Mouse (Mus musculus): ENCODE measurements around the gene Vps4b. TPM values are rescaled to one million over a fixed set of nuclear protein-coding genes. Genes with fewer than 3 reads are reported as not detected.
A peak's percentile ranks its signal among the peaks of the same experiment; 100 is the strongest.

Gene Vps4b
- polyA plus RNA-seq, 1 experiment from 2014 or later, result 21.3 TPM

DNA sequence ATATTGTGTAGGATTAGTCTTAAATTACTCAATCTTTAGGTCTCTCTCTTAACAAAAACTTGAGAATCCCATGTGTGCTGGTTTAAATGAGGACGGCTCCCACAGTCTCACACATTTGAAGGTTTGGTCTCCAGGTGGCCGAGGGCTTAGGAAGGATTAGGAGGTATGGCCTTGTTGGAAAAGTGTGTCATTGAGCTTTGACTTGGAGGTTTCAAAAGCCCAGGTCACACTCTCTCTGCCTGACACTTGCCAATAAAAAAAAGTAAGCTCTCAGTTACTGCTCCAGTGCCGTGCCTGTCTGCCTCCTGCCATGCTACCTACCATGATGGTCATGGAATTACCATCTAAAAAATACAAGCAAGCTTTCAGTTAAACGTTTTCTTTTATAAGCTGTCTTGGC, 21.6 kb downstream of the Vps4b start:
- no peak overlapping the region for H3K9ac ChIP-seq
- H3K4me1 ChIP-seq (replicated peaks), result no peaks in the 10 kb centered on the region
- H3K27me3 ChIP-seq, result no peaks in the 10 kb centered on the region
- no peak overlapping the region for H3K27ac ChIP-seq (replicated peaks)
- peaks cover 75% of the 10 kb centered on the region for H3K36me3 ChIP-seq (replicated peaks)
- H3K4me2 ChIP-seq, result no peak overlapping the region
- no peak overlapping the region for H3K4me3 ChIP-seq (replicated peaks)
- WGBS (ENCODE audit: insufficient replicate concordance), result 83% methylated on average over 4 of the region's 4 CpGs
- ATAC-seq (ENCODE audit: insufficient read depth), result no peak
- no peaks in the 10 kb centered on the region for H3K9me3 ChIP-seq (replicated peaks)

DNA sequence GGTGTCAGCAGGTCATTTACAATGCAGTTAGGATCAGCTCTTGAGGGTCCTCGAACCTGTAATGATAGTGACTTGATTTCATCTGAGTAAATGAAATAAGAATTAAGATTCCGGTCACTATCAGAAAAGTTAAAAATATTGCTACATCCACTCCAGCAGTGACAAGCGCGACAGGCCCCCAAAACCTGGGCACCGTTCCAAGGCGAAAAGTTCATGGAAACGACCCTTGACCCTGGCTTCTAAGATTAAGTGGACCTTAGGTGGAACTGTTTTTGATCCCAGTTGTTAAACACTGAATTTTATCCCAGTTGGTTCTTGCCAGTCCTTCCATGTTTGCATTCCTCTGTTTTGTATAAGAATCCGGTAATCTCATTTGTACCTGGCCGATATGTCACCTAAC, 22.4 kb downstream of the Vps4b start:
- H3K4me3 ChIP-seq (replicated peaks), result no peak overlapping the region
- ATAC-seq (ENCODE audit: insufficient read depth), result no peak
- peaks cover 70% of the 10 kb centered on the region for H3K36me3 ChIP-seq (replicated peaks)
- no peak overlapping the region for H3K27ac ChIP-seq (replicated peaks)
- H3K4me2 ChIP-seq, result no peak overlapping the region
- H3K9ac ChIP-seq, result no peak overlapping the region
- no peaks in the 10 kb centered on the region for H3K27me3 ChIP-seq
- 77% methylated on average over 9 of the region's 9 CpGs for WGBS (ENCODE audit: insufficient replicate concordance)
- no peaks in the 10 kb centered on the region for H3K4me1 ChIP-seq (replicated peaks)
- no peaks in the 10 kb centered on the region for H3K9me3 ChIP-seq (replicated peaks)

- H3K4me1 ChIP-seq (replicated peaks), result no peaks in the 10 kb centered on the region
- no peak overlapping the region for H3K4me3 ChIP-seq (replicated peaks)
- H3K9ac ChIP-seq, result no peak overlapping the region
- ATAC-seq (ENCODE audit: insufficient read depth), result no peak
- H3K4me2 ChIP-seq, result no peak overlapping the region
- H3K27me3 ChIP-seq, result no peaks in the 10 kb centered on the region
- H3K9me3 ChIP-seq (replicated peaks), result no peaks in the 10 kb centered on the region
- H3K27ac ChIP-seq (replicated peaks), result no peak overlapping the region
- H3K36me3 ChIP-seq (replicated peaks), result peaks cover 56% of the 10 kb centered on the region
Measured at GRCm38 (mm10) chr1:106768773-106769172, 27.8 kb downstream of the Vps4b start.

- H3K9ac ChIP-seq, result no peak overlapping the region
- H3K4me3 ChIP-seq (replicated peaks), result no peak overlapping the region
- no peaks in the 10 kb centered on the region for H3K27me3 ChIP-seq
- H3K4me2 ChIP-seq, result no peak overlapping the region
- 0 out of 2 replicates have a peak, but pooled peaks cover under 1% of the 10 kb centered on the region for H3K4me1 ChIP-seq (replicated peaks)
- no peaks in the 10 kb centered on the region for H3K9me3 ChIP-seq (replicated peaks)
- H3K36me3 ChIP-seq (replicated peaks), result peaks cover 36% of the 10 kb centered on the region
- ATAC-seq (ENCODE audit: insufficient read depth), result no peak
- WGBS (ENCODE audit: insufficient replicate concordance), result 89% methylated on average over 8 of the region's 8 CpGs
- no peak overlapping the region for H3K27ac ChIP-seq (replicated peaks)
Measured at GRCm38 (mm10) chr1:106765771-106766170, 30.8 kb downstream of the Vps4b start.

- ATAC-seq (ENCODE audit: insufficient read depth), result no peak
- H3K9me3 ChIP-seq (replicated peaks), result no peaks in the 10 kb centered on the region
- H3K4me3 ChIP-seq (replicated peaks), result no peak overlapping the region
- 83% methylated on average over 2 of the region's 2 CpGs for WGBS (ENCODE audit: insufficient replicate concordance)
- no peak overlapping the region for H3K4me2 ChIP-seq
- no peak overlapping the region for H3K27ac ChIP-seq (replicated peaks)
- H3K27me3 ChIP-seq, result no peaks in the 10 kb centered on the region
- no peak overlapping the region for H3K9ac ChIP-seq
- H3K4me1 ChIP-seq (replicated peaks), result 0 out of 2 replicates have a peak, but pooled peaks cover 6% of the 10 kb centered on the region
- peaks cover 29% of the 10 kb centered on the region for H3K36me3 ChIP-seq (replicated peaks)
Measured at GRCm38 (mm10) chr1:106764846-106765245, 31.7 kb downstream of the Vps4b start.

GRCm38 (mm10) chr1:106764281-106764680, 32.2 kb downstream of the Vps4b start:
- no peak overlapping the region for H3K4me2 ChIP-seq
- no peaks in the 10 kb centered on the region for H3K27me3 ChIP-seq
- 72% methylated on average over 3 of the region's 3 CpGs for WGBS (ENCODE audit: insufficient replicate concordance)
- no peak overlapping the region for H3K9ac ChIP-seq
- no peak overlapping the region for H3K4me3 ChIP-seq (replicated peaks)
- peaks cover 8% of the 10 kb centered on the region for H3K4me1 ChIP-seq (replicated peaks)
- H3K9me3 ChIP-seq (replicated peaks), result no peaks in the 10 kb centered on the region
- H3K27ac ChIP-seq (replicated peaks), result no peak overlapping the region
- H3K36me3 ChIP-seq (replicated peaks), result peaks cover 27% of the 10 kb centered on the region
- ATAC-seq (ENCODE audit: insufficient read depth), result no peak

DNA sequence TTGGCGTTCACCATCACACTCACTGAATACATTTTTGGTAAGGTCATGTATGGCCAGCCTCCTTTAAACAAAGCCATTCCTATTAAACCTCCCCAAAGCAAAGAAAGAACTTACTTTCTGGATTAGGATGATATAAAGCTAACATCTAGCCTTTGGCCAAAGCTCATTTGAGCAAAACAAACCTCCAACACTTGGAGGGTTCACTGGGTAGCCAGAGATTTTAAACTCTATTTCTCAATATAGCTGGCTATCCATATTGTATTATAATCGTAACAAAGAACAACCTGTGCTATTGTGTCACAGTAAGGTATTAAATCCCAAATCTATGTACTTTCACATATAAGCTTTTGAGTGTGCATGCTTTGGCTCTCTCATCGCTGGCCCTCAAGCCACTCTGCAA, 35.8 kb downstream of the Vps4b start:
- no peak for ATAC-seq (ENCODE audit: insufficient read depth)
- Histone ChIP-seq H3K4me2 (0 out of 2 replicates have a peak overlapping the region, but pooled peaks have one; percentile 99), H3K27me3 (no peaks in the 10 kb centered on the region), H3K36me3 (replicated peaks) (peaks cover 3% of the 10 kb centered on the region; the same call in 1 of the 2 replicates), H3K27ac (replicated peaks) (no peak overlapping the region), H3K4me3 (replicated peaks) (no peak overlapping the region), H3K9ac (no peak overlapping the region), H3K4me1 (replicated peaks) (peaks cover 24% of the 10 kb centered on the region), H3K9me3 (replicated peaks) (no peaks in the 10 kb centered on the region)
- 74% methylated on average over 3 of the region's 3 CpGs for WGBS (ENCODE audit: insufficient replicate concordance)

- H3K9me3 ChIP-seq (replicated peaks), result no peaks in the 10 kb centered on the region
- H3K4me1 ChIP-seq (replicated peaks), result peaks cover 24% of the 10 kb centered on the region
- WGBS (ENCODE audit: insufficient replicate concordance), result 1% methylated on average over 51 of the region's 51 CpGs
Measured at GRCm38 (mm10) chr1:106759572-106760435, 36.7 kb downstream of the Vps4b start, which contains the start of gene Kdsr. Gene Kdsr (minus strand): TSS chr1:106759727.

DNA sequence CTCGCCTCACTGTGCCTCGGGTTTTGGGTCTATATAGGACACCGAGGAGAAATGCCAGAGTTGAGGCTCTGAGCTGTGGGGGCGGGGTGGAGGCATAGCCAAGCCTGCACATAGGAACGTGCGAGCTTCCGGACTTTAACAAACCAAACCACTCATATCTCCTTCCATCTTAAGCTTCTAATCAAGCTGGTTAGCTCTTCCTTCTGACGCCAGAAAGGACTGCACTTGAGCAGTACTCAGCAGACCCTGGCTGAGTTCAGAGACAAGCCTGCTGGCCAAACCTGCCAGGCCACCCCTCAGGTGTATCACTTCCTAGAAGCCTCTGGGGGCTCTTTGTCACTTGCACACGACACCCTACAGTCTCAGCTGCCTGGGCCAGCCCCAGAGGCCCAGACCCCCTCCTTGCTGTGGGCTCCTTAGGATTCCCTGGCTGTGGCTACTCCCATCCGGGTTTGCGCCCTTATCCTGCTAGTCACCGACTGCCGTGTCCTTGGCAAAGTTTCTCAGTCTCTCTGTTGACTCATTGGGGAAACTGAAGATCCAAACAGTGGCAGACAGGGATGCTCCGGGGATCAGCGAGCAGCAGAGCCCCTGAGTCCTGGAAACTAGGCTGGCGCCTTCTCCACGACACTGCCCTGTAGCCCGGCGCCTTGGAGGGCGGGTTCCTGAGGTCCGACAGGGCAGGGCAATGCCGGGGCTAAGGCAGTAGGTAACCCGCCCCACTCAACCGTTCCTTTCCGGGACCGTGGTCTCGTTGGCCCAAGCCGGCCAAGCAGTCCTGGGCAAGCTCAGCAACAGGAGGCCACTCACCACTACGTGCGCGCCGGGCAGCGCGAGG, 37.6 kb downstream of the Vps4b start:
- peak overlapping the region; percentile 74 for H3K9ac ChIP-seq
- peaks cover 24% of the 10 kb centered on the region for H3K4me1 ChIP-seq (replicated peaks)
- H3K27me3 ChIP-seq, result no peaks in the 10 kb centered on the region
- H3K4me2 ChIP-seq, result peak overlapping the region; percentile 99
- peak; percentile 70 for ATAC-seq (ENCODE audit: insufficient read depth)
- H3K9me3 ChIP-seq (replicated peaks), result no peaks in the 10 kb centered on the region
- peak overlapping the region; percentile 90 for H3K27ac ChIP-seq (replicated peaks)
- under 1% methylated on average over 34 of the region's 34 CpGs for WGBS (ENCODE audit: insufficient replicate concordance)
- peak overlapping the region; percentile 73 for H3K4me3 ChIP-seq (replicated peaks)
- H3K36me3 ChIP-seq (replicated peaks), result no peaks in the 10 kb centered on the region

More at GRCm38 (mm10) chr1:106759572-106760435, 36.7 kb downstream of the Vps4b start, which contains the start of gene Kdsr:
- H3K4me2 ChIP-seq, result peak within 1 kb of the TSS; percentile 99
- H3K4me3 ChIP-seq (replicated peaks), result peak within 1 kb of the TSS; percentile 73
- peak; percentile 99 for ATAC-seq (ENCODE audit: insufficient read depth)
- peak within 1 kb of the TSS; percentile 90 for H3K27ac ChIP-seq (replicated peaks)
- H3K27me3 ChIP-seq, result no peaks in the 10 kb centered on the region
- H3K9ac ChIP-seq, result peak within 1 kb of the TSS; percentile 74
- H3K36me3 ChIP-seq (replicated peaks), result 0 out of 2 replicates have a peak, but pooled peaks cover under 1% of the 10 kb centered on the region

GRCm38 (mm10) chr1:106756633-106757032, 39.9 kb downstream of the Vps4b start:
- Histone ChIP-seq H3K4me1 (replicated peaks) (peaks cover 24% of the 10 kb centered on the region), H3K36me3 (replicated peaks) (no peaks in the 10 kb centered on the region), H3K4me2 (no peak overlapping the region), H3K27ac (replicated peaks) (no peak overlapping the region), H3K27me3 (no peaks in the 10 kb centered on the region), H3K9ac (no peak overlapping the region), H3K9me3 (replicated peaks) (no peaks in the 10 kb centered on the region), H3K4me3 (replicated peaks) (no peak overlapping the region)
- WGBS (ENCODE audit: insufficient replicate concordance), result 34% methylated on average over 4 of the region's 4 CpGs
- ATAC-seq (ENCODE audit: insufficient read depth), result no peak

- no peaks in the 10 kb centered on the region for H3K27me3 ChIP-seq
- 76% methylated on average over 5 of the region's 5 CpGs for WGBS (ENCODE audit: insufficient replicate concordance)
- H3K27ac ChIP-seq (replicated peaks), result no peak overlapping the region
- no peak overlapping the region for H3K9ac ChIP-seq
- H3K36me3 ChIP-seq (replicated peaks), result peaks cover 6% of the 10 kb centered on the region; the same call in 1 of the 2 replicates
- no peaks in the 10 kb centered on the region for H3K4me1 ChIP-seq (replicated peaks)
- H3K4me3 ChIP-seq (replicated peaks), result no peak overlapping the region
- H3K4me2 ChIP-seq, result no peak overlapping the region
- no peak for ATAC-seq (ENCODE audit: insufficient read depth)
- no peaks in the 10 kb centered on the region for H3K9me3 ChIP-seq (replicated peaks)
Measured at GRCm38 (mm10) chr1:106752013-106752412, 44.5 kb downstream of the Vps4b start.
